ENCODE assay signal across 8 mouse cellular contexts in the genomic region with DNA sequence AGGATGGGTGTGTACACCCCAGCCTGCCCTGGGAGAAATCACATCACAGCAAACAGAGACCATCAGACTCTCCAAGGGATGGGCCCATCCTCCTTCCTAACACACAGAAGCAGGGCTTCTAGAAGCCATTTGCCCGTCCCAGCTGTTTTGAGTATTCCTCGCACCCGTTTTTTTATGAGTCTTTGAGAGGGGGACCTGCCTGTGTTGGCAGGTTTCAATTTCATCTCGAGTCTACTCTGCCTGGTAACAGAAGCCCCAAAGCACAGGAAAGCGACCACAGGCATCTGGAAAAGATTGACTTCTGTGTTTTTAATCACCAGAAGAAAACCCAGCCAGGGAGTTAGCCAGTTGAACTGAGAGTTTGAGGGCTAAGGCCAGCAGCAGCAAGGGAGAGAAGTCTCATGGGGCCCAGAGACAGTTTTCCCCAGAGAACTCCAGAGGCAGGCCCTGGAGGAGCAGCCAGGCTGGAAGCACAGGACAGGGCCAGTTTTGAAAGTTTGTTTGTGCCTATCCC. TPM values are rescaled to one million over a fixed set of nuclear protein-coding genes. Genes with fewer than 3 reads are reported as not detected.
DNase-seq lines count a peak whose midpoint lies in the region; ATAC-seq lines count a peak whose summit lies in the region.

No protein-coding gene starts in this region.

- DNase-seq in kidney, adult 8-10 months = no peak
- DNase-seq in embryo, embryonic 11.5 days (ENCODE audit: low read depth, low spot score) = peak; percentile 55
- DNase-seq in hindbrain, embryonic 10.5 days (ENCODE audit: low spot score) = peak; percentile 57
- DNase-seq in layer of hippocampus, postnatal 10 days (ENCODE audit: low spot score in 2 of 2) = no peak
- DNase-seq in layer of hippocampus, adult 11-12 months (ENCODE audit: low spot score) = no peak
- DNase-seq in urinary bladder, postnatal 25 days (ENCODE audit: low spot score) = no peak

- no peak overlapping the region for H3K4me3 ChIP-seq in kidney, embryonic 14.5 days (ENCODE audit: low read length)
- H3K4me3 ChIP-seq in hindbrain, embryonic 10.5 days = 0 out of 2 replicates have a peak overlapping the region, but pooled peaks have one; percentile 11
- no peak overlapping the region for H3K4me3 ChIP-seq in midbrain, embryonic 16.5 days (ENCODE audit: low read depth, low read length)

- no peaks in the 10 kb centered on the region for H3K36me3 ChIP-seq in kidney, embryonic 14.5 days (ENCODE audit: control insufficient read depth, insufficient read depth, low read length)
- no peaks in the 10 kb centered on the region for H3K36me3 ChIP-seq in hindbrain, embryonic 10.5 days
- H3K36me3 ChIP-seq in midbrain, embryonic 16.5 days (ENCODE audit: control insufficient read depth, insufficient read depth, low read length) = no peaks in the 10 kb centered on the region

- WGBS in kidney, embryonic 14.5 days = 18% methylated on average over 5 of the region's 5 CpGs
- WGBS in hindbrain, embryonic 10.5 days = 31% methylated on average over 5 of the region's 5 CpGs
- 30% methylated on average over 5 of the region's 5 CpGs for WGBS in midbrain, embryonic 16.5 days

- H3K27me3 ChIP-seq in kidney, embryonic 14.5 days (ENCODE audit: control insufficient read depth, insufficient read depth, low read length) = no peaks in the 10 kb centered on the region
- peaks cover 25% of the 10 kb centered on the region for H3K27me3 ChIP-seq in hindbrain, embryonic 10.5 days (ENCODE audit: insufficient read depth, poor library complexity, severe bottlenecking)
- no peaks in the 10 kb centered on the region; the same call in 1 of the 2 replicates for H3K27me3 ChIP-seq in midbrain, embryonic 16.5 days (ENCODE audit: control insufficient read depth, insufficient read depth, low read depth, low read length)

- peaks cover 31% of the 10 kb centered on the region for H3K4me1 ChIP-seq in kidney, embryonic 14.5 days (ENCODE audit: control insufficient read depth, insufficient read depth, low read length)
- peaks cover 65% of the 10 kb centered on the region for H3K4me1 ChIP-seq in hindbrain, embryonic 10.5 days (replicated peaks)
- H3K4me1 ChIP-seq in midbrain, embryonic 16.5 days (ENCODE audit: control insufficient read depth, insufficient read depth, low read length) = peaks cover 12% of the 10 kb centered on the region

- ATAC-seq in kidney, embryonic 14.5 days (ENCODE audit: low FRiP score, low TSS enrichment) = peak; percentile 36; the same call in 1 of the 2 replicates
- no peak for ATAC-seq in midbrain, embryonic 16.5 days

- no peaks in the 10 kb centered on the region for H3K9me3 ChIP-seq in kidney, embryonic 14.5 days (ENCODE audit: control insufficient read depth, low read length)
- H3K9me3 ChIP-seq in hindbrain, embryonic 10.5 days = no peaks in the 10 kb centered on the region
- no peaks in the 10 kb centered on the region for H3K9me3 ChIP-seq in midbrain, embryonic 16.5 days (replicated peaks; ENCODE audit: control insufficient read depth, low read length, poor library complexity, severe bottlenecking)

- H3K4me2 ChIP-seq in kidney, embryonic 14.5 days (replicated peaks; ENCODE audit: low read depth, low read length) = no peak overlapping the region
- no peak overlapping the region for H3K4me2 ChIP-seq in midbrain, embryonic 16.5 days (ENCODE audit: low read length)

- H3K27ac ChIP-seq in kidney, embryonic 14.5 days (ENCODE audit: low read depth, low read length) = peak overlapping the region; percentile 89
- peak overlapping the region; percentile 88 for H3K27ac ChIP-seq in hindbrain, embryonic 10.5 days
- H3K27ac ChIP-seq in midbrain, embryonic 16.5 days (ENCODE audit: low read length) = peak overlapping the region; percentile 23

- H3K9ac ChIP-seq in kidney, embryonic 14.5 days (ENCODE audit: low read depth, low read length) = peak overlapping the region; percentile 31; the same call in 1 of the 2 replicates
- no peak overlapping the region for H3K9ac ChIP-seq in midbrain, embryonic 16.5 days (ENCODE audit: low read depth, low read length)

RNA-seq across cellular contexts. Expression of gene Sulf2, which starts 24.7 kb away (rescaled TPM):
- polyA plus RNA-seq in kidney, embryonic 14.5 days (2014; fragmentation: Nextera tagmentation; extraction: Ambion mirVana) = 69.3 and 80.4 TPM in 2 replicates
- polyA plus RNA-seq in hindbrain, embryonic 10.5 days (2016; fragmentation: Nextera tagmentation; extraction: Ambion mirVana) = 83.8 and 87.8 TPM in 2 replicates
- 88.1 and 94.5 TPM in 2 replicates for polyA plus RNA-seq in midbrain, embryonic 16.5 days (2015; fragmentation: Nextera tagmentation; extraction: Ambion mirVana)
- total RNA-seq in layer of hippocampus, postnatal 10 days (2021) = 100 to 1,000 TPM; 192 to 224 TPM

Comparison
In these comparisons a context has a peak if more than half of its experiments do, and no peak if none do; other contexts are left out.
1. H3K27ac ChIP-seq: peak in every context shown above with its lines; median percentile 89 in kidney, embryonic 14.5 days; 88 in hindbrain, embryonic 10.5 days; 23 in midbrain, embryonic 16.5 days.
2. DNase-seq: peak in embryo, embryonic 11.5 days (single experiment) and hindbrain, embryonic 10.5 days (single experiment); none in kidney, adult 8-10 months (0 of 2), layer of hippocampus, postnatal 10 days (0 of 2), layer of hippocampus, adult 11-12 months (single experiment) and urinary bladder, postnatal 25 days (single experiment).